Mouse (Mus musculus): ENCODE data around the gene Sez6l. TPM values are rescaled to one million over a fixed set of nuclear protein-coding genes. Genes with fewer than 3 reads are reported as not detected.
A peak's percentile ranks its signal among the peaks of the same experiment; 100 is the strongest.

The Sez6l gene
- polyA plus RNA-seq, 1 experiment from 2014 or later: 0.10 TPM

GRCm38 (mm10) chr5:112487504-112487903, 89.5 kb downstream of the Sez6l start:
- Histone ChIP-seq H3K4me1 (ENCODE audit: control insufficient read depth, insufficient read depth, low read length) (0 out of 2 replicates have a peak, but pooled peaks cover 4% of the 10 kb centered on the region), H3K36me3 (ENCODE audit: control insufficient read depth, insufficient read depth, low read length) (no peaks in the 10 kb centered on the region), H3K27ac (ENCODE audit: low read depth, low read length) (no peak overlapping the region), H3K9me3 (replicated peaks; ENCODE audit: control insufficient read depth, low read length) (no peaks in the 10 kb centered on the region), H3K27me3 (ENCODE audit: control insufficient read depth, insufficient read depth, low read length) (peaks cover 30% of the 10 kb centered on the region), H3K4me2 (no peak overlapping the region), H3K4me3 (ENCODE audit: low read depth, low read length) (no peak overlapping the region), H3K9ac (ENCODE audit: low read depth, low read length) (no peak overlapping the region)
- WGBS (ENCODE audit: insufficient replicate concordance): 83% methylated on average over 1 of the region's 1 CpGs
- ATAC-seq (replicated peaks; ENCODE audit: insufficient number of reproducible peaks, low FRiP score, low TSS enrichment): no peak

GRCm38 (mm10) chr5:112486415-112486814, 90.6 kb downstream of the Sez6l start:
- Histone ChIP-seq H3K36me3 (ENCODE audit: control insufficient read depth, insufficient read depth, low read length) (no peaks in the 10 kb centered on the region), H3K4me3 (ENCODE audit: low read depth, low read length) (no peak overlapping the region), H3K27me3 (ENCODE audit: control insufficient read depth, insufficient read depth, low read length) (peaks cover 33% of the 10 kb centered on the region), H3K4me2 (0 out of 2 replicates have a peak overlapping the region, but pooled peaks have one; percentile 5), H3K9ac (ENCODE audit: low read depth, low read length) (no peak overlapping the region), H3K9me3 (replicated peaks; ENCODE audit: control insufficient read depth, low read length) (no peaks in the 10 kb centered on the region), H3K27ac (ENCODE audit: low read depth, low read length) (no peak overlapping the region), H3K4me1 (ENCODE audit: control insufficient read depth, insufficient read depth, low read length) (0 out of 2 replicates have a peak, but pooled peaks cover 4% of the 10 kb centered on the region)
- 46% methylated on average over 5 of the region's 5 CpGs for WGBS (ENCODE audit: insufficient replicate concordance)
- 0 out of 2 replicates have a peak, but pooled peaks have one; percentile 29 for ATAC-seq (replicated peaks; ENCODE audit: insufficient number of reproducible peaks, low FRiP score, low TSS enrichment)

GRCm38 (mm10) chr5:112484924-112485715, 91.9 kb downstream of the Sez6l start:
- ATAC-seq (replicated peaks; ENCODE audit: insufficient number of reproducible peaks, low FRiP score, low TSS enrichment): no peak
- H3K9ac ChIP-seq (ENCODE audit: low read depth, low read length): no peak overlapping the region
- no peak overlapping the region for H3K4me2 ChIP-seq
- no peaks in the 10 kb centered on the region for H3K36me3 ChIP-seq (ENCODE audit: control insufficient read depth, insufficient read depth, low read length)
- H3K27me3 ChIP-seq (ENCODE audit: control insufficient read depth, insufficient read depth, low read length): peaks cover 38% of the 10 kb centered on the region
- no peak overlapping the region for H3K4me3 ChIP-seq (ENCODE audit: low read depth, low read length)
- no peaks in the 10 kb centered on the region for H3K9me3 ChIP-seq (replicated peaks; ENCODE audit: control insufficient read depth, low read length)
- H3K4me1 ChIP-seq (ENCODE audit: control insufficient read depth, insufficient read depth, low read length): 0 out of 2 replicates have a peak, but pooled peaks cover 4% of the 10 kb centered on the region
- 34% methylated on average over 13 of the region's 13 CpGs for WGBS (ENCODE audit: insufficient replicate concordance)
- no peak overlapping the region for H3K27ac ChIP-seq (ENCODE audit: low read depth, low read length)

DNA sequence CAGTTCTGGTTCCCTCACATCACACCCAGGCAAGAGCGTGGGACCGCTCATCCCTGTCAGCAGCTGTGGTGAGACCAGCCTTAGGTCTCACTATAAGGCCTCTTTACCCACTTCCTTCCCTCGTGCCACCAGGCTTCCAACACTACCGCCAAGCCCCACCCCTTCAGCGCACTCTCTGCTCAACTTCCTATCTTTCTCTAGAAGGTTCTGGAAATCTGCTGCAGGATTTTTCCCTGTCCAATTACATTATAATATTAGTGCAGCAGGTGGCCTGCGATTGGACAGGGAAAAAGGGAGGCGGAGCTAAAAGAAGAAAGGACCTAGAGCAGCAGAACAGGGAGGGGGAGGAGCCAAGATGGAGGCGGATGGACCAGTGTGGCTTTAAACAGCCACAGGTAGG, 94.0 kb downstream of the Sez6l start:
- ATAC-seq (replicated peaks; ENCODE audit: insufficient number of reproducible peaks, low FRiP score, low TSS enrichment): no peak
- Histone ChIP-seq H3K4me1 (ENCODE audit: control insufficient read depth, insufficient read depth, low read length) (peaks cover 9% of the 10 kb centered on the region), H3K27me3 (ENCODE audit: control insufficient read depth, insufficient read depth, low read length) (peaks cover 41% of the 10 kb centered on the region), H3K4me2 (no peak overlapping the region), H3K36me3 (ENCODE audit: control insufficient read depth, insufficient read depth, low read length) (no peaks in the 10 kb centered on the region), H3K27ac (ENCODE audit: low read depth, low read length) (no peak overlapping the region), H3K4me3 (ENCODE audit: low read depth, low read length) (no peak overlapping the region), H3K9me3 (replicated peaks; ENCODE audit: control insufficient read depth, low read length) (no peaks in the 10 kb centered on the region), H3K9ac (ENCODE audit: low read depth, low read length) (no peak overlapping the region)
- 73% methylated on average over 8 of the region's 8 CpGs for WGBS (ENCODE audit: insufficient replicate concordance)

- H3K36me3 ChIP-seq (ENCODE audit: control insufficient read depth, insufficient read depth, low read length): no peaks in the 10 kb centered on the region
- peaks cover 41% of the 10 kb centered on the region for H3K27me3 ChIP-seq (ENCODE audit: control insufficient read depth, insufficient read depth, low read length)
- H3K4me2 ChIP-seq: no peak overlapping the region
- H3K9ac ChIP-seq (ENCODE audit: low read depth, low read length): no peak overlapping the region
- H3K4me1 ChIP-seq (ENCODE audit: control insufficient read depth, insufficient read depth, low read length): peaks cover 9% of the 10 kb centered on the region
- H3K9me3 ChIP-seq (replicated peaks; ENCODE audit: control insufficient read depth, low read length): no peaks in the 10 kb centered on the region
- no peak for ATAC-seq (replicated peaks; ENCODE audit: insufficient number of reproducible peaks, low FRiP score, low TSS enrichment)
- H3K27ac ChIP-seq (ENCODE audit: low read depth, low read length): no peak overlapping the region
- 66% methylated on average over 13 of the region's 13 CpGs for WGBS (ENCODE audit: insufficient replicate concordance)
- no peak overlapping the region for H3K4me3 ChIP-seq (ENCODE audit: low read depth, low read length)
These were observed 94.4 kb downstream of the Sez6l start for GRCm38 (mm10) chr5:112482551-112482950.

DNA sequence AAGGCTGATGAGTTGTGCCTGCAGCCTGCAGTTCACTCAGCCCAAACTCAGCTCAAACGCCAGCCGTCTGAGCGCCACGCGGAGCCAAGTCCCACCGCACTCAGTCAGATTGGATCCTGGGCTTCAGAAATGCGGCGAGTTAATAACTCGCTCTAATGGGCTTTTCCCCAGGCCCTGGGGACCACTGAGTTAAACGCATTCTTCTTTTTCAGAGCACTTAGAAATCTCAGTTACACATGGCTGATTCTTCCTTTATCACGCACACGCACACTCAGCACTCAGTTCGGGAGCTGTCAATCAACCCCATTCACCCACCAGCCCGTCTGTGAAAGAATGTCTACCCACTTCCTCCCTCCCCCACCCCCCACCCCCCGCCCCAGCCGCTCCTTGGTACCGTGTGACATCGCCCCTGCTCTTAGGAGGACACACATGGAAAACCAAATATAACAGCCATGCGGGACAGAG, 95.0 kb downstream of the Sez6l start:
- peaks cover 41% of the 10 kb centered on the region for H3K27me3 ChIP-seq (ENCODE audit: control insufficient read depth, insufficient read depth, low read length)
- 0 out of 2 replicates have a peak overlapping the region, but pooled peaks have one; percentile 16 for H3K4me2 ChIP-seq

GRCm38 (mm10) chr5:112473453-112473852, 103.5 kb downstream of the Sez6l start:
- 43% methylated on average over 6 of the region's 6 CpGs for WGBS (ENCODE audit: insufficient replicate concordance)
- H3K9ac ChIP-seq (ENCODE audit: low read depth, low read length): no peak overlapping the region
- no peaks in the 10 kb centered on the region for H3K36me3 ChIP-seq (ENCODE audit: control insufficient read depth, insufficient read depth, low read length)
- peaks cover 19% of the 10 kb centered on the region for H3K27me3 ChIP-seq (ENCODE audit: control insufficient read depth, insufficient read depth, low read length)
- no peak overlapping the region for H3K4me3 ChIP-seq (ENCODE audit: low read depth, low read length)
- no peaks in the 10 kb centered on the region; the same call in 1 of the 2 replicates for H3K4me1 ChIP-seq (ENCODE audit: control insufficient read depth, insufficient read depth, low read length)
- no peak overlapping the region for H3K27ac ChIP-seq (ENCODE audit: low read depth, low read length)
- no peak overlapping the region for H3K4me2 ChIP-seq
- no peak for ATAC-seq (replicated peaks; ENCODE audit: insufficient number of reproducible peaks, low FRiP score, low TSS enrichment)
- H3K9me3 ChIP-seq (replicated peaks; ENCODE audit: control insufficient read depth, low read length): no peaks in the 10 kb centered on the region

More for the DNA sequence above, 95.0 kb downstream of the Sez6l start:
- peaks cover 9% of the 10 kb centered on the region for H3K4me1 ChIP-seq (ENCODE audit: control insufficient read depth, insufficient read depth, low read length)
- 33% methylated on average over 19 of the region's 19 CpGs for WGBS (ENCODE audit: insufficient replicate concordance)
- H3K9ac ChIP-seq (ENCODE audit: low read depth, low read length): no peak overlapping the region
- H3K9me3 ChIP-seq (replicated peaks; ENCODE audit: control insufficient read depth, low read length): no peaks in the 10 kb centered on the region
- no peak overlapping the region for H3K27ac ChIP-seq (ENCODE audit: low read depth, low read length)
- ATAC-seq (replicated peaks; ENCODE audit: insufficient number of reproducible peaks, low FRiP score, low TSS enrichment): no peak
- no peaks in the 10 kb centered on the region for H3K36me3 ChIP-seq (ENCODE audit: control insufficient read depth, insufficient read depth, low read length)
- H3K4me3 ChIP-seq (ENCODE audit: low read depth, low read length): no peak overlapping the region

DNA sequence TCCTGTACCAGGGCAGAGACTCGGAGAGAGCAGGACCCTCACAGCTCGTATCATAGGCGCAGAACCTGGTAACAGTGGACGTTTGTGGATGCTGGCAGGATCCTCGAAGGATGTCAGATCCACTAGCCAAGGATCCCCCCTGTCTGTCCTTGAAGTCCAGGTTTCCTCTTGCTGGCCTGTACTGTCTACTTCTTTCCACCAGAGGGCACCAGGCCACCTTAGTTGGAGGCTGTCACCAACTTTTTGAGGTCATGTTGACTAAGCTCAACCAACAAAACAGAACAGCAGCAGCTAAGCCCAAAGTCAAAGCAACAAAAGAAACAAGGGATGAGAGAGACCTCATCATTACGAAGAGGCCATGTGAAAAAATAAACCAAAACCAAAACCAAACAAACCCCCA, 106.8 kb downstream of the Sez6l start:
- Histone ChIP-seq H3K4me1 (ENCODE audit: control insufficient read depth, insufficient read depth, low read length) (no peaks in the 10 kb centered on the region), H3K36me3 (ENCODE audit: control insufficient read depth, insufficient read depth, low read length) (no peaks in the 10 kb centered on the region), H3K9ac (ENCODE audit: low read depth, low read length) (no peak overlapping the region), H3K4me2 (no peak overlapping the region), H3K9me3 (replicated peaks; ENCODE audit: control insufficient read depth, low read length) (no peaks in the 10 kb centered on the region), H3K4me3 (ENCODE audit: low read depth, low read length) (no peak overlapping the region), H3K27me3 (ENCODE audit: control insufficient read depth, insufficient read depth, low read length) (peaks cover 35% of the 10 kb centered on the region), H3K27ac (ENCODE audit: low read depth, low read length) (no peak overlapping the region)
- 67% methylated on average over 6 of the region's 6 CpGs for WGBS (ENCODE audit: insufficient replicate concordance)
- no peak for ATAC-seq (replicated peaks; ENCODE audit: insufficient number of reproducible peaks, low FRiP score, low TSS enrichment)
